Mouse (Mus musculus): ENCODE measurements at regions not wholly inside any gene's neighbourhood (a gene's known extent, or its start where the extent isn't known, plus 50 kb on each side); places are given as distances from the start of the nearest gene placed in this dataset.

GRCm38 (mm10) chr14:25187715-25188114 is 271.3 kb upstream of the Zmiz1 start:
- no peak overlapping the region for H3K4me2 ChIP-seq
- no peak overlapping the region for H3K4me3 ChIP-seq
- H3K27ac ChIP-seq: no peak overlapping the region
- no peaks in the 10 kb centered on the region for H3K36me3 ChIP-seq
- H3K9me3 ChIP-seq: no peaks in the 10 kb centered on the region
- H3K9ac ChIP-seq: no peak overlapping the region
- H3K4me1 ChIP-seq (replicated peaks): peaks cover 24% of the 10 kb centered on the region
- H3K27me3 ChIP-seq: peaks cover 5% of the 10 kb centered on the region; the same call in 1 of the 2 replicates
- no peak for ATAC-seq (ENCODE audit: low FRiP score)
- 92% methylated on average over 5 of the region's 5 CpGs for WGBS

- H3K36me3 ChIP-seq: no peaks in the 10 kb centered on the region
- H3K4me2 ChIP-seq: no peak overlapping the region
- no peak overlapping the region for H3K9ac ChIP-seq
- H3K27ac ChIP-seq: no peak overlapping the region
- H3K4me3 ChIP-seq: no peak overlapping the region
- H3K4me1 ChIP-seq (replicated peaks): peaks cover 23% of the 10 kb centered on the region
- no peaks in the 10 kb centered on the region for H3K9me3 ChIP-seq
- peaks cover 5% of the 10 kb centered on the region; the same call in 1 of the 2 replicates for H3K27me3 ChIP-seq
- no peak for ATAC-seq (ENCODE audit: low FRiP score)
- WGBS: 91% methylated on average over 5 of the region's 5 CpGs
These were observed 269.7 kb upstream of the Zmiz1 start for GRCm38 (mm10) chr14:25189256-25189655.

GRCm38 (mm10) chr14:25190680-25191270 is 268.2 kb upstream of the Zmiz1 start:
- Histone ChIP-seq H3K4me1 (replicated peaks) (peaks cover 9% of the 10 kb centered on the region), H3K9me3 (no peaks in the 10 kb centered on the region), H3K4me2 (no peak overlapping the region), H3K36me3 (no peaks in the 10 kb centered on the region), H3K4me3 (no peak overlapping the region), H3K27ac (no peak overlapping the region), H3K9ac (no peak overlapping the region), H3K27me3 (peaks cover 5% of the 10 kb centered on the region; the same call in 1 of the 2 replicates)
- WGBS: 91% methylated on average over 10 of the region's 10 CpGs
- ATAC-seq (ENCODE audit: low FRiP score): no peak

GRCm38 (mm10) chr14:25196820-25197219 is 262.2 kb upstream of the Zmiz1 start:
- no peaks in the 10 kb centered on the region for H3K9me3 ChIP-seq
- H3K36me3 ChIP-seq: no peaks in the 10 kb centered on the region
- H3K27me3 ChIP-seq: 0 out of 2 replicates have a peak, but pooled peaks cover 4% of the 10 kb centered on the region
- H3K4me3 ChIP-seq: no peak overlapping the region
- no peak overlapping the region for H3K9ac ChIP-seq
- 75% methylated on average over 5 of the region's 5 CpGs for whole genome bisulfite sequencing
- no peak overlapping the region for H3K27ac ChIP-seq
- H3K4me1 ChIP-seq (replicated peaks): 0 out of 2 replicates have a peak, but pooled peaks cover 5% of the 10 kb centered on the region
- no peak overlapping the region for H3K4me2 ChIP-seq
- no peak for ATAC-seq (ENCODE audit: low FRiP score)

- Histone ChIP-seq H3K27me3 (0 out of 2 replicates have a peak, but pooled peaks cover 6% of the 10 kb centered on the region), H3K27ac (no peak overlapping the region), H3K4me2 (no peak overlapping the region), H3K4me3 (no peak overlapping the region), H3K4me1 (replicated peaks) (0 out of 2 replicates have a peak, but pooled peaks cover 5% of the 10 kb centered on the region), H3K9me3 (no peaks in the 10 kb centered on the region), H3K9ac (no peak overlapping the region), H3K36me3 (no peaks in the 10 kb centered on the region)
- WGBS: 87% methylated on average over 3 of the region's 3 CpGs
- no peak for ATAC-seq (ENCODE audit: low FRiP score)
These were observed 259.1 kb upstream of the Zmiz1 start for GRCm38 (mm10) chr14:25199900-25200299.

- 76% methylated on average over 4 of the region's 4 CpGs for WGBS
- 0 out of 2 replicates have a peak, but pooled peaks cover 6% of the 10 kb centered on the region for H3K27me3 ChIP-seq
- H3K9me3 ChIP-seq: no peaks in the 10 kb centered on the region
- H3K4me3 ChIP-seq: no peak overlapping the region
- H3K27ac ChIP-seq: no peak overlapping the region
- H3K4me2 ChIP-seq: no peak overlapping the region
- no peaks in the 10 kb centered on the region for H3K36me3 ChIP-seq
- no peak for ATAC-seq (ENCODE audit: low FRiP score)
- no peak overlapping the region for H3K9ac ChIP-seq
- H3K4me1 ChIP-seq (replicated peaks): 0 out of 2 replicates have a peak, but pooled peaks cover 5% of the 10 kb centered on the region
These were observed 258.3 kb upstream of the Zmiz1 start for GRCm38 (mm10) chr14:25200656-25201179.

- no peak overlapping the region for H3K9ac ChIP-seq
- no peak for ATAC-seq (ENCODE audit: low FRiP score)
- no peak overlapping the region for H3K27ac ChIP-seq
- H3K4me2 ChIP-seq: no peak overlapping the region
- peaks cover 5% of the 10 kb centered on the region; the same call in 1 of the 2 replicates for H3K4me1 ChIP-seq (replicated peaks)
- no peaks in the 10 kb centered on the region for H3K9me3 ChIP-seq
- no peak overlapping the region for H3K4me3 ChIP-seq
- H3K27me3 ChIP-seq: 0 out of 2 replicates have a peak, but pooled peaks cover 3% of the 10 kb centered on the region
- no peaks in the 10 kb centered on the region for H3K36me3 ChIP-seq
- 87% methylated on average over 2 of the region's 2 CpGs for WGBS
These were observed 256.7 kb upstream of the Zmiz1 start for GRCm38 (mm10) chr14:25202312-25202711.

- no peaks in the 10 kb centered on the region for H3K36me3 ChIP-seq
- WGBS: 97% methylated on average over 5 of the region's 5 CpGs
- no peaks in the 10 kb centered on the region for H3K9me3 ChIP-seq
- H3K27ac ChIP-seq: no peak overlapping the region
- no peak overlapping the region for H3K4me3 ChIP-seq
- 0 out of 2 replicates have a peak, but pooled peaks cover 3% of the 10 kb centered on the region for H3K27me3 ChIP-seq
- H3K9ac ChIP-seq: no peak overlapping the region
- H3K4me2 ChIP-seq: no peak overlapping the region
- no peak for ATAC-seq (ENCODE audit: low FRiP score)
- peaks cover 5% of the 10 kb centered on the region; the same call in 1 of the 2 replicates for H3K4me1 ChIP-seq (replicated peaks)
These were observed 254.9 kb upstream of the Zmiz1 start for GRCm38 (mm10) chr14:25204091-25204490.

- WGBS: 87% methylated on average over 4 of the region's 4 CpGs
- Histone ChIP-seq H3K4me3 (no peak overlapping the region), H3K9me3 (no peaks in the 10 kb centered on the region), H3K27ac (no peak overlapping the region), H3K36me3 (no peaks in the 10 kb centered on the region), H3K4me1 (replicated peaks) (peaks cover 2% of the 10 kb centered on the region; the same call in 1 of the 2 replicates), H3K9ac (no peak overlapping the region), H3K4me2 (no peak overlapping the region), H3K27me3 (0 out of 2 replicates have a peak, but pooled peaks cover 3% of the 10 kb centered on the region)
- ATAC-seq (ENCODE audit: low FRiP score): no peak
These were observed 252.1 kb upstream of the Zmiz1 start for GRCm38 (mm10) chr14:25206855-25207254.

GRCm38 (mm10) chr14:25207422-25207821 is 251.6 kb upstream of the Zmiz1 start:
- Histone ChIP-seq H3K9me3 (no peaks in the 10 kb centered on the region), H3K9ac (no peak overlapping the region), H3K36me3 (no peaks in the 10 kb centered on the region), H3K27me3 (0 out of 2 replicates have a peak, but pooled peaks cover 1% of the 10 kb centered on the region), H3K4me2 (no peak overlapping the region), H3K27ac (no peak overlapping the region), H3K4me1 (replicated peaks) (peaks cover 2% of the 10 kb centered on the region; the same call in 1 of the 2 replicates), H3K4me3 (no peak overlapping the region)
- WGBS: 80% methylated on average over 5 of the region's 5 CpGs
- ATAC-seq (ENCODE audit: low FRiP score): no peak

- H3K9ac ChIP-seq: no peak overlapping the region
- peaks cover 2% of the 10 kb centered on the region; the same call in 1 of the 2 replicates for H3K4me1 ChIP-seq (replicated peaks)
- WGBS: 68% methylated on average over 8 of the region's 9 CpGs
- H3K9me3 ChIP-seq: no peaks in the 10 kb centered on the region
- H3K4me3 ChIP-seq: no peak overlapping the region
- no peaks in the 10 kb centered on the region for H3K36me3 ChIP-seq
- no peak overlapping the region for H3K4me2 ChIP-seq
- no peak for ATAC-seq (ENCODE audit: low FRiP score)
- H3K27ac ChIP-seq: no peak overlapping the region
- H3K27me3 ChIP-seq: no peaks in the 10 kb centered on the region
These were observed 250.5 kb upstream of the Zmiz1 start for GRCm38 (mm10) chr14:25208221-25209056.

GRCm38 (mm10) chr14:25213056-25213455 is 245.9 kb upstream of the Zmiz1 start:
- Histone ChIP-seq H3K4me1 (replicated peaks) (0 out of 2 replicates have a peak, but pooled peaks cover 2% of the 10 kb centered on the region), H3K27ac (peak overlapping the region; percentile 18; the same call in 1 of the 2 replicates), H3K36me3 (no peaks in the 10 kb centered on the region), H3K9me3 (no peaks in the 10 kb centered on the region), H3K4me2 (no peak overlapping the region), H3K9ac (no peak overlapping the region), H3K4me3 (no peak overlapping the region), H3K27me3 (no peaks in the 10 kb centered on the region)
- WGBS: 67% methylated on average over 6 of the region's 6 CpGs
- no peak for ATAC-seq (ENCODE audit: low FRiP score)

Data from hindbrain, embryonic 13.5 days (tissue).